Mouse (Mus musculus): ENCODE results near the gene Cox8b. TPM values are rescaled to one million over a fixed set of nuclear protein-coding genes. Genes with fewer than 3 reads are reported as not detected.

The Cox8b gene
- total and polyA plus RNA-seq, 3 experiments, result not detected

GRCm38 (mm10) chr7:140880865-140881515 lies 19.3 kb downstream of the Cox8b start:
- DNase-seq (ENCODE audit: extremely low read depth), result peak; percentile 27

GRCm38 (mm10) chr7:140880419-140880818 lies 19.8 kb downstream of the Cox8b start:
- Histone ChIP-seq H3K4me3 (replicated peaks in 1 of 3; ENCODE audit: low read depth in 2 of 3, low read length in 2 of 3, poor library complexity in 1 of 3) (no peak overlapping the region), H3K79me2 (replicated peaks; ENCODE audit: control insufficient read depth, extremely low read depth, insufficient read depth, poor library complexity, severe bottlenecking) (peaks cover 27% of the 10 kb centered on the region), H3K4me1 (ENCODE audit: control insufficient read depth in 1 of 2, insufficient read depth in 2 of 2) (peaks cover 20 to 61% of the 10 kb centered on the region in 2 experiments), H3K9me3 (replicated peaks; ENCODE audit: low read length) (no peaks in the 10 kb centered on the region), H3K27ac (ENCODE audit: insufficient read depth, low read depth) (no peak overlapping the region), H3K36me3 (replicated peaks in 1 of 2; ENCODE audit: control insufficient read depth in 1 of 2, insufficient read depth in 1 of 2, low read length in 1 of 2) (peaks cover 13 to 45% of the 10 kb centered on the region in 2 experiments), H3K4me2 (ENCODE audit: insufficient read depth, low read depth, poor library complexity, severe bottlenecking) (peak overlapping the region; percentile 48; the same call in 1 of the 2 replicates), H3K9ac (ENCODE audit: insufficient read depth, low read depth) (peak overlapping the region; percentile 20), H3K27me3 (replicated peaks) (no peaks in the 10 kb centered on the region)
- dilution Hi-C loops (cut with MboI; ENCODE audit: extremely low pct_ligation_motif_present, extremely low pct_unique_long_range_greater_than_20kb, low sequenced_read_pairs) (no loop called here), in situ Hi-C loops (cut with MboI; ENCODE audit: low pct_ligation_motif_present, low pct_unique_long_range_greater_than_20kb, low sequenced_read_pairs) (no loop called here)
- TF ChIP-seq MEF2A (IDR thresholded peaks at IDR 0.05; ENCODE audit: borderline replicate concordance, low read depth, low read length) (no peak), SIN3A (IDR thresholded peaks at IDR 0.05; ENCODE audit: low read length) (no peak), BHLHE40 (IDR thresholded peaks at IDR 0.05; ENCODE audit: low read depth, low read length) (no peak), PAX5 (IDR thresholded peaks at IDR 0.05; ENCODE audit: low read length) (no peak), HCFC1 (IDR thresholded peaks at IDR 0.05; ENCODE audit: low read depth, low read length) (no peak), POLR2A (IDR thresholded peaks at IDR 0.05; ENCODE audit: low read depth, low read length) (no peak)
- no peak for DNase-seq (ENCODE audit: extremely low read depth)

More at GRCm38 (mm10) chr7:140880865-140881515, 19.3 kb downstream of the Cox8b start:
- dilution Hi-C loops (cut with MboI; ENCODE audit: extremely low pct_ligation_motif_present, extremely low pct_unique_long_range_greater_than_20kb, low sequenced_read_pairs), result no loop called here
- Histone ChIP-seq H3K27me3 (replicated peaks) (no peaks in the 10 kb centered on the region), H3K4me3 (replicated peaks in 1 of 3; ENCODE audit: low read depth in 2 of 3, low read length in 2 of 3, poor library complexity in 1 of 3) (peak overlapping the region; percentile 87 to 91 (median 91)), H3K79me2 (replicated peaks; ENCODE audit: control insufficient read depth, extremely low read depth, insufficient read depth, poor library complexity, severe bottlenecking) (peaks cover 29% of the 10 kb centered on the region), H3K9me3 (replicated peaks; ENCODE audit: low read length) (no peaks in the 10 kb centered on the region), H3K36me3 (replicated peaks in 1 of 2; ENCODE audit: control insufficient read depth in 1 of 2, insufficient read depth in 1 of 2, low read length in 1 of 2) (peaks cover 11 to 45% of the 10 kb centered on the region in 2 experiments), H3K27ac (ENCODE audit: insufficient read depth, low read depth) (no peak overlapping the region), H3K4me1 (ENCODE audit: control insufficient read depth in 1 of 2, insufficient read depth in 2 of 2) (peaks cover 20 to 58% of the 10 kb centered on the region in 2 experiments), H3K4me2 (ENCODE audit: insufficient read depth, low read depth, poor library complexity, severe bottlenecking) (peak overlapping the region; percentile 52), H3K9ac (ENCODE audit: insufficient read depth, low read depth) (peak overlapping the region; percentile 75)
- in situ Hi-C loops (cut with MboI; ENCODE audit: low pct_ligation_motif_present, low pct_unique_long_range_greater_than_20kb, low sequenced_read_pairs), result no loop called here
- TF ChIP-seq MAX (IDR thresholded peaks at IDR 0.05; ENCODE audit: low read length) (peak; percentile 48; the same call in 1 of the 2 replicates), ZNF384 (IDR thresholded peaks at IDR 0.05; ENCODE audit: low read depth, low read length) (peak; percentile 82), BHLHE40 (IDR thresholded peaks at IDR 0.05; ENCODE audit: low read depth, low read length) (0 out of 2 replicates have a peak, but pooled peaks have one; percentile 32), SMC3 (IDR thresholded peaks at IDR 0.05; ENCODE audit: low read depth, low read length) (no peak)

- in situ Hi-C loops (cut with MboI; ENCODE audit: low pct_ligation_motif_present, low pct_unique_long_range_greater_than_20kb, low sequenced_read_pairs), result no loop called here
- no peak overlapping the region for H3K4me3 ChIP-seq (replicated peaks in 1 of 3; ENCODE audit: low read depth in 2 of 3, low read length in 2 of 3, poor library complexity in 1 of 3)
- H3K79me2 ChIP-seq (replicated peaks; ENCODE audit: control insufficient read depth, extremely low read depth, insufficient read depth, poor library complexity, severe bottlenecking), result peaks cover 22% of the 10 kb centered on the region
- peaks cover 24 to 68% of the 10 kb centered on the region in 2 experiments for H3K4me1 ChIP-seq (ENCODE audit: control insufficient read depth in 1 of 2, insufficient read depth in 2 of 2)
- H3K27me3 ChIP-seq (replicated peaks), result no peaks in the 10 kb centered on the region
- no peak overlapping the region for H3K9ac ChIP-seq (ENCODE audit: insufficient read depth, low read depth)
- TF ChIP-seq MAFK (IDR thresholded peaks at IDR 0.05; ENCODE audit: insufficient replicate concordance, low read length), result no peak
- TF ChIP-seq USF2 (conservative IDR thresholded peaks at IDR 0.05; ENCODE audit: low read depth, low read length), result no peak
- TF ChIP-seq JUN (IDR thresholded peaks at IDR 0.05; ENCODE audit: insufficient read depth, low read depth, low read length), result no peak
- dilution Hi-C loops (cut with MboI; ENCODE audit: extremely low pct_ligation_motif_present, extremely low pct_unique_long_range_greater_than_20kb, low sequenced_read_pairs), result no loop called here
- DNase-seq (ENCODE audit: extremely low read depth), result no peak
- no peak overlapping the region for H3K4me2 ChIP-seq (ENCODE audit: insufficient read depth, low read depth, poor library complexity, severe bottlenecking)
- H3K27ac ChIP-seq (ENCODE audit: insufficient read depth, low read depth), result no peak overlapping the region
- no peaks in the 10 kb centered on the region for H3K9me3 ChIP-seq (replicated peaks; ENCODE audit: low read length)
- peaks cover 20 to 46% of the 10 kb centered on the region in 2 experiments for H3K36me3 ChIP-seq (replicated peaks in 1 of 2; ENCODE audit: control insufficient read depth in 1 of 2, insufficient read depth in 1 of 2, low read length in 1 of 2)
Observed at GRCm38 (mm10) chr7:140879355-140879754, 20.9 kb downstream of the Cox8b start.

All from CH12.LX (cell line).